Mouse (Mus musculus) embryonic fibroblast, embryonic 13.5 days (primary cell): ENCODE measurements around the gene Abcb1a.

Experiments used
- CTCF ChIP-seq: IDR thresholded peaks from 2 replicates; pipeline ENCODE4 v1.5.1; 2011; ENCODE audit warnings: mild to moderate bottlenecking, control low read depth, low read length, moderate library complexity, borderline replicate concordance; ENCODE audit not compliant: insufficient read depth
- POLR2A ChIP-seq: IDR thresholded peaks from 2 replicates; pipeline ENCODE4 v1.6.1; 2011; ENCODE audit warnings: low read depth, mild to moderate bottlenecking, control low read depth, low read length, moderate library complexity

DNA sequence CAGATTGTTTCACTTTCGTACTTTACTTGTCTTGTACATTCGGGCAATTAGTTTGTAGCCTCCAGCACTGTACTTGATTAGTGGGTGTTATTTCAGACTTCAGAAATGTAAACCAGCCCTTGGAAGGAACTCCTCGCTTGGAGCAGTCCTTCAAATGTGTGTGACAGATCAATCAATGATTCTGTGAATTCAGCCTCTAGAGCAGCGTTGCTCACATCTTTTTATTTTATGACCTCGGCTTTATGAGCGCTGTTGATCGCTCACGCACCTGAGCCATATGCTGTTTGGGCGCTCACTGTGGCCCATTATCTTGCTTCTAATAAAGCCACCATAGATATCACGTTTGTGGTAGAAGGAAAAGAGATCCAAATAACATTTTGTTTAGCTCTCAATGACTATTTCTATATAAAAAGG is 868 bp downstream of the Abcb1a start:
- TF ChIP-seq CTCF (no peak), POLR2A (no peak)
